Mouse (Mus musculus) myocyte (in vitro differentiated cells): Measurements from ENCODE around the gene Smg6.

ENCODE experiments used
- CEBPB ChIP-seq: IDR thresholded peaks from 2 replicates; pipeline ENCODE4 v1.6.1; 2011; ENCODE audit warnings: mild to moderate bottlenecking, moderate library complexity; ENCODE audit not compliant: poor library complexity, insufficient read depth, severe bottlenecking
- E2F4 ChIP-seq: IDR thresholded peaks from one replicate; pipeline ENCODE4 v1.6.1; 2011; ENCODE audit warnings: mild to moderate bottlenecking, control low read depth, moderate library complexity; ENCODE audit not compliant: insufficient read depth
- MAX ChIP-seq: IDR thresholded peaks from one replicate; pipeline ENCODE4 v1.6.1; 2011; ENCODE audit warnings: low read depth, mild to moderate bottlenecking, control low read depth
- MYOD1 ChIP-seq, 3 experiments: IDR thresholded peaks; one replicate each; pipeline ENCODE4 v1.6.1; 2011; ENCODE audit warnings: control low read depth in 2 of 3, low read depth in 2 of 3, mild to moderate bottlenecking in 2 of 3, moderate library complexity in 1 of 3; ENCODE audit not compliant: insufficient read length in 2 of 3, control insufficient read depth in 1 of 3
- MYOG ChIP-seq, 3 experiments: IDR thresholded peaks; one replicate each; pipeline ENCODE4 v1.6.1; 2011; ENCODE audit warnings: control low read depth in 2 of 3, low read depth in 2 of 3, mild to moderate bottlenecking in 2 of 3; ENCODE audit not compliant: insufficient read length in 2 of 3, control insufficient read depth in 1 of 3, insufficient read depth in 1 of 3
- POLR2A ChIP-seq: IDR thresholded peaks from one replicate; pipeline ENCODE4 v1.6.1; 2011; ENCODE audit warnings: low read depth, mild to moderate bottlenecking, control low read depth, moderate library complexity; ENCODE audit not compliant: insufficient read length
- POLR2AphosphoS2 ChIP-seq: IDR thresholded peaks from one replicate; pipeline ENCODE4 v1.6.1; 2011; ENCODE audit warnings: low read depth, control low read depth; ENCODE audit not compliant: insufficient read length
- SRF ChIP-seq: IDR thresholded peaks from one replicate; pipeline ENCODE4 v1.6.1; 2011; ENCODE audit warnings: low read depth; ENCODE audit not compliant: control insufficient read depth, insufficient read length
- TCF12 ChIP-seq: IDR thresholded peaks from one replicate; pipeline ENCODE4 v1.6.1; 2011; ENCODE audit warnings: mild to moderate bottlenecking, control low read depth; ENCODE audit not compliant: poor library complexity, insufficient read depth, severe bottlenecking
- USF1 ChIP-seq: IDR thresholded peaks from one replicate; pipeline ENCODE4 v1.6.1; 2011; ENCODE audit warnings: low read depth, mild to moderate bottlenecking, control low read depth, moderate library complexity

- no peak for TF ChIP-seq POLR2A
- TF ChIP-seq MYOG (IDR thresholded peaks at IDR 0.05; ENCODE audit: control insufficient read depth in 1 of 3, insufficient read depth in 1 of 3, insufficient read length in 2 of 3, low read depth in 2 of 3): no peak
- TF ChIP-seq USF1: no peak
- TF ChIP-seq TCF12: no peak
- TF ChIP-seq CEBPB: no peak
- TF ChIP-seq MAX: no peak
- TF ChIP-seq POLR2AphosphoS2: no peak
- TF ChIP-seq MYOD1 (IDR thresholded peaks at IDR 0.05; ENCODE audit: control insufficient read depth in 1 of 3, insufficient read length in 2 of 3, low read depth in 2 of 3): no peak
- TF ChIP-seq E2F4: no peak
- TF ChIP-seq SRF: no peak
Observed at GRCm38 (mm10) chr11:75157037-75157436, 231.4 kb downstream of the Smg6 start.
